Mouse (Mus musculus): ENCODE data around the gene Mfap3. TPM values are rescaled to one million over a fixed set of nuclear protein-coding genes. Genes with fewer than 3 reads are reported as not detected.

Gene Mfap3
- polyA plus RNA-seq, 1 experiment from 2014 or later = 24.1 TPM

DNA sequence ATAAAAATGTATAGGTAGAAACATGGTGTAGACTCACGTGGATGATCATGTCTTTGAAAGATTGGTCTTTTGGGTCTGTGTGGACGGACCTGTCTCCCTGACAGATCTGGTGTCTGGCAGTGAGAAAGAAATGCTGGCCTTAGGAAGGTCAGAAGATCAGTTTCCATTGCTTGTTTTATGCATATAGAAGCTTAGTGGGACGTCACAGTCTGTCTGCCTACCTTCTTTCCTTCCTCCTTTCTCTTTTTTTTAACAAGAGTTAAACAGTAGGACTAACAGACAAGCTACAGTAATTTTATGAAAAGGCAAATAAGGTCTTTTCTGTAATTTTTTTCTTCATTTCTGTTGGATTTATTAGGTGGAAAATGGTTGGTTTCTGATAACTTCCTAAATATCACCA lies 10.6 kb downstream of the Mfap3 start:
- POLR2A ChIA-PET = interaction anchor here (2.0 kb wide), 1 partner anchor 10 kb away, joined by 6 read pairs; the partner anchor contains the start of genes Fam114a2 and Mfap3
- DNase-seq (ENCODE audit: low read depth, low spot score) (no peak), ATAC-seq (no peak)
- in situ Hi-C loops (cut with MboI; ENCODE audit: low pct_unique_long_range_greater_than_20kb) = no loop called here
- H3K27me3 ChIP-seq = no peaks in the 10 kb centered on the region
- no peak for TF ChIP-seq CTCF (IDR thresholded peaks at IDR 0.05)
- CTCF ChIA-PET = interaction anchor here (1.1 to 1.3 kb wide), 2 partner anchors 11 to 19 kb away, joined by 3 to 4 read pairs; partner anchors contain the start of genes Fam114a2 and Mfap3

DNA sequence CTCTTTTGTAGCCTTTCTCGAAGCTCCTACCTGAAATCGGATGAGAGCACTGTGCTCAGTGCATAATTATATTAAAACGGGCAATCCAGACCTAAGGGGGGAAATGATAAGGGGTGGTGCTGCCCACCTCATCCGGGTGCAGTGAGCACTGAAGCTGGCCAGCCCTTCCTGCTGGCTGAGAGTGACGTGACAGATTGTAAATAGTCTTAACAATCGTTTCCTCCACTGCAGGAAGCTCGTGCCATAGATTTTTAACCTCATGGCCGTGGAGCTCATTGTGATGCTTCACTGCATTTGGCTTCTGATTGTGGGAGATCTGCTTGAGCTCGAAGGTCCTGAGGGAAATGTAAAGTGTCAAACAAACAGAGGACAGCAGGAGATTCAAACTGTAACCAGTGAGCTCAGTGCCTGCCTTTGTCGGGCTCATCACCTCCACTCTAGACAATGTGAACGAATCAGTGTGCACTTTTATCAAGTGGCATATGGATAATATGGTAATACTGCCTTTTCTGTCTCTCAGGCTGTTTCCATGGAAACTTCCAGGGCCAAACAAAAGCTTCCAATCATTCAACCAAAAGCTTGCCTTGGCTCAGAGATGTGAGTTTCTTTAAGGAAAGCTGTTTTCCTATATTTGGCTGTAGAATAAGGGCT lies 13.0 kb downstream of the Mfap3 start:
- ChIA-PET POLR2A (no interaction called here), CTCF (interaction anchor here (1.0 to 1.1 kb wide), 2 partner anchors 17 to 256 kb away, joined by 3 read pairs; no protein-coding TSS in a partner anchor)
- in situ Hi-C loops (cut with MboI; ENCODE audit: low pct_unique_long_range_greater_than_20kb) = no loop called here
- H3K27me3 ChIP-seq = no peaks in the 10 kb centered on the region
- DNase-seq (ENCODE audit: low read depth, low spot score) = no peak
- TF ChIP-seq CTCF (IDR thresholded peaks at IDR 0.05) = no peak
- ATAC-seq = no peak

DNA sequence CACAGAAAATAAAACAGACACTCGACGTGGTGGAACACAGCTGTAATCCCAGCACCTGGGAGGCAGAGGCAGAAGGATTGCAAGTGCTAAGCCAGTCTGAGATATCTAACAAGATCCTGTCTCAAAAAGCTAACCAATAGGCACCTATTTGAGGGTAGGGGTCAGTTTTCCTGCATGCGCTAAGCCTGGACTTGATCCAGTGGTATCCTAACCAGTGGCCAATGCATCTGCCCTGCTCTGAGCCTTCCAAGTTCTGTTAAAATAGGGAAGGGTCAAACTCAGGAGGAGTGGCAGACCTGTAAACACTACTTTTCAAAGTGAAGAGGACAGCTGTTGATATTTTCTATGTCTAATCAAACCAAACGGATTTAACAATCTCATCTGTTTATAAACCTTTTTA lies 13.8 kb downstream of the Mfap3 start:
- CTCF ChIA-PET = interaction anchor here (1.0 kb wide), 1 partner anchor 16 kb away, joined by 3 read pairs; no protein-coding TSS in a partner anchor
- no peaks in the 10 kb centered on the region for H3K27me3 ChIP-seq
- TF ChIP-seq CTCF (IDR thresholded peaks at IDR 0.05) = no peak
- ATAC-seq (no peak), DNase-seq (ENCODE audit: low read depth, low spot score) (no peak)
- in situ Hi-C loops (cut with MboI; ENCODE audit: low pct_unique_long_range_greater_than_20kb) = no loop called here
- POLR2A ChIA-PET = no interaction called here

DNA sequence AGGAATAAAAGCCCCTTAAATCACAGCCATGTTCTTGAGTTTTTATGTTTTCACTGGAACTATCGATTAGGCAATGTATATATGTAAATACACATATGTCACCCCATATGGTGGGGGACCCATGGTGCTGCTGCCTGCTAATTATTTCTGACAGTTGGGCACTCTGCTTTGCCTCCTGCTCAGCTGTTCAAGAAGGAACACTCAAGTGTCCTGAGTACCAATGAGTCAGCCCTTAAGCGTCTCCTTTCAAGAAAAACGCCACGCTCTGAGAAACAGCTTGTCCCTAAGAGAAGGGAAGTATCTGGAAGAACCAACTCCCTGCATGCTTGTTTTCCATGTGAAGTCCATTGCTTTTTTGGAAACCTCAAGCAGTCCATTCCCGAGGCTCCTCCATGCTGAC lies 17.4 kb downstream of the Mfap3 start:
- CTCF ChIA-PET = interaction anchor here (2.1 kb wide), 1 partner anchor 12 kb away, joined by 8 read pairs; no protein-coding TSS in a partner anchor
- in situ Hi-C loops (cut with MboI; ENCODE audit: low pct_unique_long_range_greater_than_20kb) = no loop called here

DNA sequence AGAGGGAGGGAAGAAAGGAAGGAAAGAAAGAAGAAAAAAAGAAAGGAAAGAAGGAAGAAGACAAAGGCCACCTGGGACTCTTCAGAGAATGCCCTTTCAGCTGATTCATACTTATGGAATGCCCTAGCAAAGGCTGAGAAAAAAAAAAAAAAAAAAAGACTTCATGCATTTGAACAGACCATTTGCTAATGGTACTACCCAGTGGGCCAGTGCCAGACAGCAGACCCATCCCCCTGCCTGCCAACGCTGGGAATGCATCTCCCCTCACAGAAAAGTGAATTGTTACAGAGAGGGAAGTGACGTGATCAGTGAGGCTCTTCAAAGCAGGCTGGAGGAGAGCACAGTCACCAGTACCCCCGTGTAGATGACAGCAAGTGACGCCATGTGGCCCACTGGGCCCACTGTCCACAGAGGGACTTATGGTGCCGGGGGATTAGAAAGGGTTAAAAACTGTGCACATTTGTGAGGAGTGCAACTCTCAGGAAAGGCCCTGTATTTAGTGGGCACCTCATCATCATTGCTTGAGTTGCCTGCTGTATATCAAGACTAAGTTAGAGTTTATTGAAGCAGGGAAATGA lies 21.5 kb downstream of the Mfap3 start:
- DNase-seq (ENCODE audit: low read depth, low spot score) = no peak
- ChIA-PET CTCF (no interaction called here), POLR2A (no interaction called here)

More for the DNA sequence above, 17.4 kb downstream of the Mfap3 start:
- ATAC-seq = no peak
- TF ChIP-seq CTCF (IDR thresholded peaks at IDR 0.05) = no peak
- DNase-seq (ENCODE audit: low read depth, low spot score) = no peak
- no peaks in the 10 kb centered on the region for H3K27me3 ChIP-seq
- POLR2A ChIA-PET = no interaction called here

DNA sequence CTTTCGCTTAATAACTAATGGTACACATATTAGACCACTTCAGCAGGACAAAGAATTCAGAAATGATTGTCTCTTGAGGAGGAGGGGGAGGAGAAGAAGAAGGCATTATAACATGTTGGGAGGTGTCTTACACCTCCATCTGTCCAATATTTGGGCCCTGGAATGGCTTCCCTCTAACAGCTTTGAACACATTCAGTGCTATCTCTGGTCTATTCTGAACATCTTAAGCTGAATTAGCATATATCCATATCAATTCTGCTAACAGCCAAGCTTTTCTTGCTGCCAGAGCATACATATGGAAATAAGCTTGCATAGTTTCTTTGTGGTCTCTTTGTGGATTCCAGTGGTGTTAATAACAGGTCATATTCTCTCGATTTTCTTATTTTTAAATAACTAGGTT lies 22.2 kb downstream of the Mfap3 start:
- no peak for DNase-seq (ENCODE audit: low read depth, low spot score)
- ChIA-PET CTCF (no interaction called here), POLR2A (no interaction called here)
- in situ Hi-C loops (cut with MboI; ENCODE audit: low pct_unique_long_range_greater_than_20kb) = no loop called here
- TF ChIP-seq CTCF (IDR thresholded peaks at IDR 0.05) = no peak
- H3K27me3 ChIP-seq = no peaks in the 10 kb centered on the region
- ATAC-seq = no peak

More for the DNA sequence above, 21.5 kb downstream of the Mfap3 start:
- no peaks in the 10 kb centered on the region for H3K27me3 ChIP-seq
- peak; percentile 12 for TF ChIP-seq CTCF (IDR thresholded peaks at IDR 0.05)
- ATAC-seq = peak; percentile 65
- in situ Hi-C loops (cut with MboI; ENCODE audit: low pct_unique_long_range_greater_than_20kb) = no loop called here

DNA sequence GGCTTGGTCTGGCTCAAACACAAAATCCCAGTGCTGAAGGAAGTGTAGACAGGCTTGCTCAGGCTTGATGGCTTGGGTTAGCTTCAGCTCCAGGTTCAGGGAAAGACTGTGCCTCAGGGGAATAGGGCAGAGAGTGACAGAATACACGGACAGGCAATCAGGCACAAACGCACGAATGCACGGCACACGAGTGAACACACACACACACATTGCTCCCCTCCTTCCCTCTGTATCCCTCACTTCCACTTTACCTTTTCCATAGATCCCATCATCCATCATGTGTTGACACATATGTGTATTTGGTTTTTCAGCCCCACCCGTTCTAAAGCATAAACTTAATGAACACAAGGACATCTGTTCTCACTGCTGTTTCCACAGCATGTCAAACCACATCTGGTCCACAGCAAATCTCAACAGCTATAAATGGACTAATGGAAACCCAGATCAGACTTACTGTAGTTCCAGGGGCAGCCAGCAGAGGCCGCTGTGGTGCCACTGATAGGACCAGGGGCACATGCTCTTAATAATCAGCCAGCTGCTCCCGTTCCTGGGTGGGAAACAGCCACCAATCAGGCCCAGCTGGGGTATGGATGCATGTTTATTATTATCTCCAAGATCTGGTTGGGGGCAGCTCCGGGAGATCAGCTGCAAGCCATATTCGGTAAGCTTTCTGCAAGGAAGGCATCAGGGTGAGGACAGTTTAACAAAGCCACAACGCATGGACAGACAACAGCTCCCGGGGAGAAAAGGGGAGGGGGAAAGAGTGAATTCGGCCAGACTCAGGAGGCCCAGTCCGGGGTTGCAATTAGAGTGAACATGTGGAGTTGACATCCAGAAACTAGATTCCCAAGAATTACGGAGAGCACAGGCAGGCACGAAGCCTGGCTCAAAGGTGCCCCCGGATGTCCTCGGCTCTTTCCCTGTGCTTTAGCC lies 30.4 kb downstream of the Mfap3 start:
- ChIA-PET CTCF (interaction anchor here (0.6 to 4.3 kb wide), 21 partner anchors 13 to 258 kb away, joined by 3 to 24 read pairs (median 5); no protein-coding TSS in a partner anchor), POLR2A (interaction anchor here (0.6 to 1.2 kb wide), 3 partner anchors 197 to 1485 kb away, joined by 3 to 6 read pairs (median 3); no protein-coding TSS in a partner anchor)
- in situ Hi-C loops (cut with MboI; ENCODE audit: low pct_unique_long_range_greater_than_20kb) = loop anchor here (5.0 kb wide), 2 partner anchors 223 to 383 kb away; no protein-coding TSS in a partner anchor
- TF ChIP-seq CTCF (IDR thresholded peaks at IDR 0.05) = peak; percentile 98
- H3K27me3 ChIP-seq = no peaks in the 10 kb centered on the region
- ATAC-seq (no peak), DNase-seq (ENCODE audit: low read depth, low spot score) (no peak)

DNA sequence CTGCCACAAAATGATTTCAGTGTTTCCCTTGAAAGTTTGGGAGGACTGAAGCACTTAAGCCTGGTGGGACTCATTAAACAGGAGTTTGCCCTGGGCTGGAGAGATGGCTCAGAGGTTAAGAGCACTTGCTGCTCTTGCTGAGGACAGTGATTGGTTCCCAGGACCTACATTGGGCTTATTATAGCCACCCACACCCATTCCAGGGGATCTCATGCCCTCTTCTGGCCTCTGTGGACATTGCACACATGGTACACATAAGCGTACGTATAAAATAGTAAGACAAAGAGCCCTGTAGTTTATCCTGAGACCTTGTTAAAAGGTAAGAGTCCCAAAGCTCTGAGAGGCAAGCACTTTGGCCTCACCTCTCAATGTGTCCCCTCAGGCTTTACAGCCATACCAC lies 31.8 kb downstream of the Mfap3 start:
- ChIA-PET CTCF (interaction anchor here (0.8 to 4.3 kb wide), 8 partner anchors 8 to 228 kb away, joined by 3 to 22 read pairs (median 4); no protein-coding TSS in a partner anchor), POLR2A (no interaction called here)
- no peak for ATAC-seq
- no peak for DNase-seq (ENCODE audit: low read depth, low spot score)
- in situ Hi-C loops (cut with MboI; ENCODE audit: low pct_unique_long_range_greater_than_20kb) = no loop called here
- TF ChIP-seq CTCF (IDR thresholded peaks at IDR 0.05) = peak; percentile 45
- no peaks in the 10 kb centered on the region for H3K27me3 ChIP-seq

DNA sequence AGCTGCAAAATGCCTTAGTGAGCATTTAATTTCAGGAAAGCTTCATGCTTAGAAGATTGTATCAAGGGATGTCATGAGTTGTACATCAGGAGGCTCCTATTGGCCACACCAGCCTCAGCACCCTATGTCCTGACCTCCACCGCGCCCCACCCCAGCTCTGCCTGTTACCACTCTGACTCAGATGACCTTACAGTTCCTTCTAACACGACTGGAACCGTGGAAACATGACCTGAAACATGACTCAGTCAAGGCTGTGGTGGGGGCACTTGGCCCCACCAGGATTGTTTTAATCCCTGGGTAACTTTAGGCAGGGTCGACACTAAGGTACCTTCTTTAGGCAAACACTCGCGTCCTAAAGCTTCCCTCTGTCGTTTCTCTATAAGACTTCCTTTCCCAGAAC lies 32.6 kb downstream of the Mfap3 start:
- ATAC-seq (no peak), DNase-seq (ENCODE audit: low read depth, low spot score) (no peak)
- ChIA-PET POLR2A (no interaction called here), CTCF (interaction anchor here (0.8 to 4.3 kb wide), 8 partner anchors 9 to 227 kb away, joined by 3 to 22 read pairs (median 4); no protein-coding TSS in a partner anchor)
- no peaks in the 10 kb centered on the region for H3K27me3 ChIP-seq
- no peak for TF ChIP-seq CTCF (IDR thresholded peaks at IDR 0.05)
- in situ Hi-C loops (cut with MboI; ENCODE audit: low pct_unique_long_range_greater_than_20kb) = no loop called here
